Mouse (Mus musculus): ENCODE data around the gene Kat8. TPM values are rescaled to one million over a fixed set of nuclear protein-coding genes. Genes with fewer than 3 reads are reported as not detected.

The Kat8 gene
- total RNA-seq (2021) = 10 to 100 TPM; 24.0 to 30.0 TPM
- long read RNA-seq, experiment 1, transcript Kat8-201 (11 exons, 1,579 nt) = major isoform, 8 of 13 reads
- long read RNA-seq, experiment 1, partial matches to known transcripts = 3 of 13 reads
- long read RNA-seq, experiment 1, other reads (novel, unspliced or antisense) = 2 of 13 reads
- long read RNA-seq, experiment 2, transcript Kat8-201 (11 exons, 1,579 nt) = major isoform, 15 of 20 reads
- long read RNA-seq, experiment 2, partial matches to known transcripts = 3 of 20 reads
- long read RNA-seq, experiment 2, other reads (novel, unspliced or antisense) = 2 of 20 reads

- DNase-seq (ENCODE audit: low spot score in 2 of 2) = peak; percentile 80 to 89
Observed at GRCm38 (mm10) chr7:127912190-127912871, at the start of gene Kat8. TSS of gene Kat8 (plus strand) at chr7:127912516.

- DNase-seq (ENCODE audit: low spot score in 2 of 2) = no peak
Observed at GRCm38 (mm10) chr7:127866434-127866833, 45.9 kb upstream of the Kat8 start.

- no peak for DNase-seq (ENCODE audit: low spot score in 2 of 2)
Observed at GRCm38 (mm10) chr7:127867641-127868040, 44.7 kb upstream of the Kat8 start.

- DNase-seq (ENCODE audit: low spot score in 2 of 2) = no peak
Observed at GRCm38 (mm10) chr7:127869149-127869810, 43.0 kb upstream of the Kat8 start.

GRCm38 (mm10) chr7:127870136-127870821 is 42.0 kb upstream of the Kat8 start:
- DNase-seq (ENCODE audit: low spot score in 2 of 2) = no peak

- DNase-seq (ENCODE audit: low spot score in 2 of 2) = no peak
Observed at GRCm38 (mm10) chr7:127874812-127875626, 37.3 kb upstream of the Kat8 start.

- DNase-seq (ENCODE audit: low spot score in 2 of 2) = peak; percentile 90 to 96
Observed at GRCm38 (mm10) chr7:127875627-127876001, 36.7 kb upstream of the Kat8 start.

- DNase-seq (ENCODE audit: low spot score in 2 of 2) = peak; percentile 77 to 78
Observed at GRCm38 (mm10) chr7:127876041-127876466, 36.3 kb upstream of the Kat8 start, which contains the start of gene Zfp646. TSS of gene Zfp646 (plus strand) at chr7:127876221.

- peak; percentile 94 to 95 for DNase-seq (ENCODE audit: low spot score in 2 of 2)
Observed at GRCm38 (mm10) chr7:127876467-127877348, 35.6 kb upstream of the Kat8 start, which contains the start of gene Zfp668. TSS of gene Zfp668 (minus strand) at chr7:127876828.

- DNase-seq (ENCODE audit: low spot score in 2 of 2) = no peak
Observed at GRCm38 (mm10) chr7:127879301-127879700, 33.0 kb upstream of the Kat8 start.

GRCm38 (mm10) chr7:127880431-127880830 is 31.9 kb upstream of the Kat8 start:
- DNase-seq (ENCODE audit: low spot score in 2 of 2) = no peak

GRCm38 (mm10) chr7:127885951-127886350 is 26.4 kb upstream of the Kat8 start:
- DNase-seq (ENCODE audit: low spot score in 2 of 2) = no peak

GRCm38 (mm10) chr7:127886551-127886950 is 25.8 kb upstream of the Kat8 start:
- DNase-seq (ENCODE audit: low spot score in 2 of 2) = no peak

- no peak for DNase-seq (ENCODE audit: low spot score in 2 of 2)
Observed at GRCm38 (mm10) chr7:127887191-127887590, 25.1 kb upstream of the Kat8 start.

GRCm38 (mm10) chr7:127887781-127888180 is 24.5 kb upstream of the Kat8 start:
- DNase-seq (ENCODE audit: low spot score in 2 of 2) = no peak

GRCm38 (mm10) chr7:127888821-127889220 is 23.5 kb upstream of the Kat8 start:
- no peak for DNase-seq (ENCODE audit: low spot score in 2 of 2)

GRCm38 (mm10) chr7:127890798-127891197 is 21.5 kb upstream of the Kat8 start, which contains the start of gene Prss53:
TSS of gene Prss53 (minus strand) at chr7:127890970.
- no peak for DNase-seq (ENCODE audit: low spot score in 2 of 2)

- DNase-seq (ENCODE audit: low spot score in 2 of 2) = no peak
Observed at GRCm38 (mm10) chr7:127894480-127894879, 17.8 kb upstream of the Kat8 start.

GRCm38 (mm10) chr7:127895442-127895841 is 16.9 kb upstream of the Kat8 start, which contains the start of the genes Gm21974 and Vkorc1:
TSS of gene Gm21974 (minus strand) at chr7:127895454.
TSS of gene Vkorc1 (minus strand) at chr7:127895617.
- DNase-seq (ENCODE audit: low spot score in 2 of 2) = peak; percentile 91 to 96
